Mouse (Mus musculus) CH12F3 (cell line): ENCODE measurements around the gene Dhx38.

Source experiments
- in situ Hi-C: fragments of 300-500 bp; cut with MboI; formaldehyde crosslinking; loops from 2 replicates; pipeline ENCODE4 v1.14.3; 2020; ENCODE audit warnings: low sequenced_read_pairs

Dhx38 gene

DNA sequence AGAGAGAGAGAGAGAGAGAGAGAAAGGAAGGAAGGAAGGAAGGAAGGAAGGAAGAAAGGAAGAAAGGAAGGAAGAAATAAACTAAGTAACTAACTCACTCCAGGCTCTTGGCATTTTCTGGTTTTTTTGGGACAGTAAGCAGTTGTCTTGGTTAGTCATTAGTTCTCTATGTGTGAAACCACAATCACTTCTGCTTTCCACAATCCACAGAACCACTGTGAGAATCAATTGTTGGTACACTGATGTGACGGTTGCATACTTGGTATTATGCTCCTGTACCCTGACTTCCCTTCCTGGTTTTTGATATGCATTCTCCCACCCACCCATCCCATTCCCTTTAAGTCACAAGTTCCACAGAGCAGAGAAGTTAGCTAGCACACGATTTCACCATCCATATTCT is 1.8 kb downstream of the Dhx38 start:
- in situ Hi-C loops = no loop called here

DNA sequence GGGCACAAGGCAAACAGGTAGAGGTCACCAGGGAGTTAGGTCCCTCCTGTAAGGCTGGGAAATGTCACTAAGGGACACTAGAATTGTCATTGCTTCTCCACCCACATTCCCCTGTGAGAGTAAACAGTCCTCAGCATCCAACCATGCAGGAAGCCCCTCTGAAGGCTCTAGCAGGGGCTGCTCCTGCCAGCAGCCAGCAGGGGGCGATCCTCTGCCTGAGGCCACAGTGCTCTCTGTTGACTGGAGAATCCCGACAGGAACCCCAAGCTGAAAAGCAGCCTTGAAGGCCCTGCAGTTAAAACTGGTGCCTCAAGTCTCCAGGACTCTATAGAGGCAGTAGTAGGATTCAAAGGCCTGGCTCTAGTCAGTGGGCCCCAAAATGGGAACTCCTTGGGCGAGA is 14.0 kb downstream of the Dhx38 start:
- in situ Hi-C loops = no loop called here

DNA sequence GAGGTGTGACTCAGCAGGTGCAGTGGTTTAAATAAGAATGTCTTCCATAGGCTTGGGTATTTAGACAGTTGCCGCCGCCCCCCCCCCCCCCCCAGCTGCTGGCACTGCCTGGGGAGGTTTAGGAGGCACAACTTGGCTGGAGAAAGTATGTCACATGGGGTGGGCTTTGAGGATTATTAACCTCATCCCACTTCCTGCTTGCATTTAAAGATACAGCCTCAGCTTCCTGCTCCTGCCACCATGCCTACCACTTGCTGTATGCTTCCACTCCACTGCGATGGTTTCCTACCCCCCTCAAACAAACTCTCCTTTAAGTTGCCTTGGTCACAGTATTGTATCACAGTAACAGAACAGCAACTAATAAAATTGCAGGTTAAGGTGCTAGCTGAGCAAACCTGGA is 21.6 kb downstream of the Dhx38 start:
- in situ Hi-C loops = no loop called here

DNA sequence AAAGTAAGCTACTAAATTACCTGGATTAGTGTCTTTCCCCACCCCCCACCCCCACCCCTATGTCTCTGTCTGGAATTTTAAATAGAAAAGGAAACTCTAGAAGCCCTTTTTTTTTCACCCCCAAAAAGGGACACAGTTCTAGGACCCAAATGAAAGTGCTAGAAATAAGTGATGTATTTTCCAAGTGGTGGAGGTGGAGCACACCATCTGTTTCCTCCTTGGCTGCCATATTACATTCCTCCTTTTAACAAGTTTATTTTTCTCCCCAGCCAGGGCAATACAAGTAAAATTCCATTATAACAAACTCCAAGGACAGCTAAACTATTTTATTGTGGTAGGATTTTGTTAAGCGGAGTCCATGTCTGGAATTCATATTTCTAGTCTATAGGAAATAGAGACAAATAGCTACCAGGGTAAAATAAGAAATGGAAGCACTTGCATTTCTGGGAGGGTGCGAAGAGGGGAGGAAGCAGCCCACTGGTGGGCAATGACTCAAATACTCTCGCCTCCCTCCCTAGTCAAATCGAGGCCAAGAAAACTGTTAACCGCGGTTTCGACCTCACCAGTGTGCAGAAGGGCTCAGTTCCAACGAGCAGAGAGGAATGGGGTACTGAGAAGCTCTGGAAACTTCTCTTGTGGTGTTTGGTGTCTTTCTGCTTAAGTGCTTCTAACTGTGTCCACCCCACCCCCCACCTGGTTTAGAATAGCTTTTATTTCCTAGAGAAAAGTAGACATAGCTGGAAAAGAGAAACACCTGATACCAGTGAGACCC is 22.7 kb downstream of the Dhx38 start:
- in situ Hi-C loops = no loop called here

GRCm38 (mm10) chr8:109542165-109542564 is 23.5 kb downstream of the Dhx38 start:
- in situ Hi-C loops = no loop called here

GRCm38 (mm10) chr8:109536703-109537102 is 29.0 kb downstream of the Dhx38 start:
- in situ Hi-C loops = no loop called here

DNA sequence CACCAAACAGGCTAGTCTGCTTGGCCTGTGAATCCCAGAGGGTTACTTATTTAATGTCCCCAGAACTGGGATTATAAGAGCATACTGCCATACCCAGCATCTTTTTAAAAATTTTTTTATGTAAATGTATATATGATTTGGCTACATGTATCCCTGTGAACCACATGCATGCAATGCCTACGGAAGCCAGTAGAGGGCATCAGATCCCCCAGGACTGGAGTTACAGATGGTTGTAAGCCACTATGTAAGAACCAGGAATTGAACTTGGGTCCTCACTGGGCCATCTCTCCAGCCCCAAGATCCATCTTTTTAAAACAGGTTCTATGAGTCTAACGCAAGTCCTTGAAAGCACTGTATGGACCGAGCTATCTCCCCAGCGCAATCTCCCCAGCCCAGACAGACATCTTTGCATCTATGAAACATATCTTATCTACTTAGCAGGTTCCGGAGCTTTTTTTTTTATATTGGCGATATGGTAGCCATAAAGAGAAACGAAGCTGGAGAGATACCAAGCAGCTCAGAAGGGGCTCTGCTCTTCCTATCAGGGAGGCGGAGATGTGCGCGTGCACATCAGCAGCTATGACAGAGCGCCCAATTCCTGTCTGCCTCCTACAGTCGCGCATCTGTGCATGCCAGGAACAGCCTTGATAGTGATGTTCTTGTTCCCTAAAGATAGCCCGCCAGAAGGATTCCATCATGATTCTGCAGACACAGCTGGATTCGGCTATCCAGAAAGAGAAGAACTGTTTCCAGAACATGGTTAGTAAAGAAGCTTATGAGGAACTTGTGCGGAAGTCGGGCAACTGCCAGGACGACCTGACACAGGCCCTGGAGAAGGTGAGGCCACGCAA is 30.3 kb downstream of the Dhx38 start:
- in situ Hi-C loops = no loop called here

- in situ Hi-C loops = no loop called here
These were observed 41.7 kb downstream of the Dhx38 start for GRCm38 (mm10) chr8:109524008-109524407.

DNA sequence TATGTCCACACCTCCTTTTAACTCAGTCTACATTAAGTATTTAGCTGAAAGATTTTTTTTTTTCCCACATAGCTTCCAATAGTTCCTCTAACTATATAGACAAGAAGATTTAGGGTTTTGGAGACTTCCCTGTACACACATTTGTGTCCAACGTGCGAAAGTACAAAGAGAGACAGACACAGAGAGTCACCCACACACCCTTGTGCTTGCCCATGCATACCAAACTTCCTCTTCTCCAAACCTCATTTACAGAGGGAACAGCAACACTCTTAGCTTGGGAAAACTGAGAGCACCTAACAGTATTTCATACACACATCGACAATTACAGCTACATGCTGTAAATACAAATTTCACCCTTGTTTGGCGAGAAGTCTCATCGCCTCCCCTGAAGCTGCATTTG is 60.1 kb downstream of the Dhx38 start:
- in situ Hi-C loops = no loop called here

- in situ Hi-C loops = no loop called here
These were observed 62.1 kb downstream of the Dhx38 start for GRCm38 (mm10) chr8:109503566-109503965.

DNA sequence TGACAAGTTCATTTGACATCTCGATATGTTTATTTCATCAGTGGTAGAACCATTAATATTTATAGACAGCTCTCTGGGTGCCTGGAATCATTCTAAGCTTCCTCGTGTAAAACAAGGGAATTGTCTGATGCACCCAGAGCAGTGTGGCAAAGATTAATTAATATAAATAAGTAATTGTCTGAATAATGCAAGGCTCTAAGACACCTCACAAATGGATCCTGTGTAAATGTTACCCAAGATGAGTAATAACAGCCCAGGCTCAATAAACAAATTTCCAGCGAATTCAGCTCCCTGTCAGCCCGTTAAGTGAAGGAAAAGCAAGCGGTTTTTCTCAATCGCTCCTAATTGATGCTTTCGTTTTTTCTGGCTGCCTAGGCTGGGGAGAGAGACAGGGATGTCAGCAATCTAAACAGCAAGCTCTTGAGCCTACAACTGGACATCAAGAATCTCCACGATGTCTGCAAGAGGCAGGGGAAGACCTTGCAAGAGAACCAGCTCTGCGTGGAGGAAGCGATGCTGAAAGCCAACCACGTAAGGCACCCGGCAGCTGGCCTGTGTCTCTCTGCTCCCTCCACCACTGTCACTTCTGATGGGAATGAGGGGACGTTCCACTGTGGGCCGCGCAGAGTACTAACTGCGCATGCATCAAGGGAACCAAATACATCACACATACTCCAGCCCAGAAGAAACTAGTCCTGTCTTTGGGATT is 66.5 kb downstream of the Dhx38 start:
- in situ Hi-C loops = no loop called here
